In the genomic region with DNA sequence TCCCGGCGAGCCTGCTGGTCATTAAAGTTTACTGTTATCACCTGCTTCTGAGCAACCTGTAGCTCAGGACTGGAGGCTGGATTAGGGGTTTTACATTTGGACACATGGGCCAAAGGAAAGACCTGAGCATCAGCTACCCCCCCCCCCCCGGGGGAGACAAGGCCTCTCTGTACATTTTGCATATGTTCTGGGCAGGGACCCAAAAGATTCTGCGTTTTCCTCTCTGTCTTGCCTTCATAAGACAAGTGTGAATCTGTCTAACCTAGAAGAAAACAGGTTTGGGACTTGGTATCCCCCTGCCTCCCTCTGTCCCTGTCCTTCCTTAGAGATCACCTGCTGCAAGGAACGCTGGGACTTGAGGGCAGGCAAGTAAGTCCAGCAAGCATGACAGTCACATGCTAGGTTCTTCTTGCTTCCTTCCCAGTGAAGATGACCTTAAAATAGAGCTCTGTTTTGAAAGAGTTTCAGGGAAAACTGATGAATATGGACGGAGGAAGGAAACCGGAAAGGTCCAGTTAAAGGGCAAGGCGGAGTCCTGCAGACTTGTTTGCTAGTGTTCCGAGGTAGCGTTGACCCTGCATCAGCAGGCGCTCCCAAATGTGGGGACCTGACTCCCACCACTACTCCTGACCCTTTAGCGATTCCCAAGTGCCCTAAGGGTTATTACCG, we compare ENCODE assay signal across 1 mouse cellular context.
TF ChIP-seq lines count a peak whose summit lies in the region.

No protein-coding gene starts in this region.

TF ChIP-seq in MEL, 35 proteins besides CTCF, POLR2A, EP300 and RAD21 (continued from another document):
- no peak for TF ChIP-seq MAFK (IDR thresholded peaks at IDR 0.05; ENCODE audit: borderline replicate concordance, low read depth, low read length)
- TF ChIP-seq POLR2AphosphoS2 (IDR thresholded peaks at IDR 0.05; ENCODE audit: low read length), result no peak
- no peak for TF ChIP-seq MXI1 (IDR thresholded peaks at IDR 0.05; ENCODE audit: low read depth, low read length)
- TF ChIP-seq ETS1 (IDR thresholded peaks at IDR 0.05; ENCODE audit: low read depth, low read length), result no peak
- no peak for TF ChIP-seq KAT2A (conservative IDR thresholded peaks at IDR 0.05; ENCODE audit: low read depth, low read length)
- no peak for TF ChIP-seq USF2 (IDR thresholded peaks at IDR 0.05; ENCODE audit: borderline replicate concordance in 1 of 2, insufficient read depth in 1 of 2, low read depth in 1 of 2, low read length in 2 of 2)
